Mouse (Mus musculus): ENCODE measurements around the gene Glipr2. TPM values are rescaled to one million over a fixed set of nuclear protein-coding genes. Genes with fewer than 3 reads are reported as not detected.

Gene Glipr2
- total and polyA plus RNA-seq, 2 experiments: 0.83 to 1.2 TPM

GRCm38 (mm10) chr4:44004126-44004525 is 46.9 kb downstream of the Glipr2 start, which contains the start of gene Clta:
Gene Clta, plus strand, starts transcription at chr4:44004452.
- no peak within 1 kb of the TSS for H3K4me3 ChIP-seq (ENCODE audit: insufficient read depth, low read depth, low read length)
- no peak for DNase-seq (ENCODE audit: extremely low read depth, low read depth, low spot score)
- no peaks in the 10 kb centered on the region for H3K27me3 ChIP-seq (ENCODE audit: control insufficient read depth, insufficient read depth, low read length)
- H3K79me2 ChIP-seq (ENCODE audit: control insufficient read depth, insufficient read depth, low read length): no peaks in the 10 kb centered on the region
- no peaks in the 10 kb centered on the region for H3K4me1 ChIP-seq (ENCODE audit: control insufficient read depth, insufficient read depth, low read length)
- no peak within 1 kb of the TSS for H3K9ac ChIP-seq (ENCODE audit: low read depth, low read length)
- TF ChIP-seq POLR2A (IDR thresholded peaks at IDR 0.05; ENCODE audit: extremely low read depth, insufficient read depth, low read length) (no peak), CTCF (IDR thresholded peaks at IDR 0.05; ENCODE audit: low read depth, low read length) (no peak)
- no peak within 1 kb of the TSS for H3K27ac ChIP-seq (replicated peaks; ENCODE audit: insufficient read depth, low read depth, low read length)
- H3K36me3 ChIP-seq (ENCODE audit: control insufficient read depth, insufficient read depth, low read length): no peaks in the 10 kb centered on the region
- WGBS: 83% methylated on average over 5 of the region's 5 CpGs

GRCm38 (mm10) chr4:44004623-44005409 is 47.6 kb downstream of the Glipr2 start:
- 82% methylated on average over 3 of the region's 3 CpGs for WGBS
- no peaks in the 10 kb centered on the region for H3K4me1 ChIP-seq (ENCODE audit: control insufficient read depth, insufficient read depth, low read length)
- DNase-seq (ENCODE audit: extremely low read depth, low read depth, low spot score): no peak
- no peak overlapping the region for H3K27ac ChIP-seq (replicated peaks; ENCODE audit: insufficient read depth, low read depth, low read length)
- no peak overlapping the region for H3K4me3 ChIP-seq (ENCODE audit: insufficient read depth, low read depth, low read length)
- no peaks in the 10 kb centered on the region for H3K27me3 ChIP-seq (ENCODE audit: control insufficient read depth, insufficient read depth, low read length)
- H3K9ac ChIP-seq (ENCODE audit: low read depth, low read length): no peak overlapping the region
- H3K79me2 ChIP-seq (ENCODE audit: control insufficient read depth, insufficient read depth, low read length): no peaks in the 10 kb centered on the region
- H3K36me3 ChIP-seq (ENCODE audit: control insufficient read depth, insufficient read depth, low read length): no peaks in the 10 kb centered on the region
- TF ChIP-seq POLR2A (IDR thresholded peaks at IDR 0.05; ENCODE audit: extremely low read depth, insufficient read depth, low read length) (no peak), CTCF (IDR thresholded peaks at IDR 0.05; ENCODE audit: low read depth, low read length) (no peak)

- no peak overlapping the region for H3K27ac ChIP-seq (replicated peaks; ENCODE audit: insufficient read depth, low read depth, low read length)
- no peak overlapping the region for H3K9ac ChIP-seq (ENCODE audit: low read depth, low read length)
- peaks cover 6% of the 10 kb centered on the region for H3K4me1 ChIP-seq (ENCODE audit: control insufficient read depth, insufficient read depth, low read length)
- H3K79me2 ChIP-seq (ENCODE audit: control insufficient read depth, insufficient read depth, low read length): peaks cover 25% of the 10 kb centered on the region; the same call in 1 of the 2 replicates
- no peak overlapping the region for H3K4me3 ChIP-seq (ENCODE audit: insufficient read depth, low read depth, low read length)
- H3K27me3 ChIP-seq (ENCODE audit: control insufficient read depth, insufficient read depth, low read length): no peaks in the 10 kb centered on the region
- no peaks in the 10 kb centered on the region for H3K36me3 ChIP-seq (ENCODE audit: control insufficient read depth, insufficient read depth, low read length)
- no peak for TF ChIP-seq POLR2A (IDR thresholded peaks at IDR 0.05; ENCODE audit: extremely low read depth, insufficient read depth, low read length)
- TF ChIP-seq CTCF (IDR thresholded peaks at IDR 0.05; ENCODE audit: low read depth, low read length): no peak
- WGBS: 100% methylated on average over 1 of the region's 1 CpGs
- no peak for DNase-seq (ENCODE audit: extremely low read depth, low read depth, low spot score)
Observed at GRCm38 (mm10) chr4:44010176-44010575, 53.0 kb downstream of the Glipr2 start.

GRCm38 (mm10) chr4:44010893-44011292 is 53.7 kb downstream of the Glipr2 start:
- 46% methylated on average over 2 of the region's 2 CpGs for WGBS
- Histone ChIP-seq H3K36me3 (ENCODE audit: control insufficient read depth, insufficient read depth, low read length) (no peaks in the 10 kb centered on the region), H3K4me1 (ENCODE audit: control insufficient read depth, insufficient read depth, low read length) (peaks cover 8% of the 10 kb centered on the region), H3K27ac (replicated peaks; ENCODE audit: insufficient read depth, low read depth, low read length) (no peak overlapping the region), H3K9ac (ENCODE audit: low read depth, low read length) (no peak overlapping the region), H3K79me2 (ENCODE audit: control insufficient read depth, insufficient read depth, low read length) (peaks cover 27% of the 10 kb centered on the region), H3K4me3 (ENCODE audit: insufficient read depth, low read depth, low read length) (no peak overlapping the region), H3K27me3 (ENCODE audit: control insufficient read depth, insufficient read depth, low read length) (no peaks in the 10 kb centered on the region)
- no peak for DNase-seq (ENCODE audit: extremely low read depth, low read depth, low spot score)
- TF ChIP-seq CTCF (IDR thresholded peaks at IDR 0.05; ENCODE audit: low read depth, low read length) (no peak), POLR2A (IDR thresholded peaks at IDR 0.05; ENCODE audit: extremely low read depth, insufficient read depth, low read length) (no peak)

- no peak for TF ChIP-seq POLR2A (IDR thresholded peaks at IDR 0.05; ENCODE audit: extremely low read depth, insufficient read depth, low read length)
- no peak for TF ChIP-seq CTCF (IDR thresholded peaks at IDR 0.05; ENCODE audit: low read depth, low read length)
- Histone ChIP-seq H3K36me3 (ENCODE audit: control insufficient read depth, insufficient read depth, low read length) (no peaks in the 10 kb centered on the region), H3K9ac (ENCODE audit: low read depth, low read length) (no peak overlapping the region), H3K27ac (replicated peaks; ENCODE audit: insufficient read depth, low read depth, low read length) (no peak overlapping the region), H3K79me2 (ENCODE audit: control insufficient read depth, insufficient read depth, low read length) (peaks cover 36% of the 10 kb centered on the region), H3K27me3 (ENCODE audit: control insufficient read depth, insufficient read depth, low read length) (no peaks in the 10 kb centered on the region), H3K4me1 (ENCODE audit: control insufficient read depth, insufficient read depth, low read length) (peaks cover 15% of the 10 kb centered on the region), H3K4me3 (ENCODE audit: insufficient read depth, low read depth, low read length) (peak overlapping the region; percentile 58; the same call in 1 of the 2 replicates)
- no peak for DNase-seq (ENCODE audit: extremely low read depth, low read depth, low spot score)
- WGBS: 71% methylated on average over 3 of the region's 3 CpGs
Observed at GRCm38 (mm10) chr4:44011799-44012198, 54.6 kb downstream of the Glipr2 start.
